Mouse (Mus musculus) CD4-positive, CD25-positive, alpha-beta regulatory T cell, adult 2 months (primary cell): ENCODE data around the gene Pigq.
A peak's percentile ranks its signal among the peaks of the same experiment; 100 is the strongest.

ENCODE experiments used
- DNase-seq: peaks from one replicate; pipeline ENCODE4 v3.0.0-alpha.2; 2012; ENCODE audit warnings: low read depth, low spot score

Gene Pigq

DNA sequence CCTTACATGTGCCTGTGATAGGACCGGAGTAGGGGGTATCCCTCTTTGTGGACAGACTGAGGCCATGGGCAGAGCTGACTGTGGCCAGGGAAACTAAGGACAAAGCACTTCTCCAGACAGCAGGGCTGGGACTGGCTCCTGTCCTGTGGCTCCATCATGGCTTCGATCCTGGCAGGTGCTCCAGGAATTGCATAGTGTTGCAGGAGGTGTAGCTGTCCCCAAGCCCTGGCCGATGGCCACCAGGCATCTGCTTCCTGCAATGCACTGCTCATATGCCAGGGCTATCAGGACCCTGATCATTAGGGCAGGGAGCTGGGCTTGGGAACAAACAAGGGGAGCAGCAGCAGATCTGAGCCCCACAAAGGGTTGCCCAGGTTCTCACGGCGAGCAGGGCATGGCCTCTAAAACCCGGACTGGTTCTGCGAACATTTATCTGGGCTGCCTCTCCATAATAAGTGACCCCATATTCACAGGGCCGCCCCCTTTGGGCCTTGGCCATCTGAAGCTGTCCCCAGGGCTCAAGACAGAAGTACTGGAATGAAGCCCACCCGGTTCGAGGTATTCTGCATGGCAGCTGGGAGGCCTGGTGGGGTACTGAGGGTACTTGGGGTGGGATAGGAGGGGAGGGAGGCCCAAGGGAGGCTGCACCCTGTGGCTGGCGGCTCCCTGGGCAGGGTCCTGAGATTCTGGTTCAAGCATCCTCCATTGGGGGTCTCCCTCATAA is 14.2 kb upstream of the Pigq start:
- no peak for DNase-seq

DNA sequence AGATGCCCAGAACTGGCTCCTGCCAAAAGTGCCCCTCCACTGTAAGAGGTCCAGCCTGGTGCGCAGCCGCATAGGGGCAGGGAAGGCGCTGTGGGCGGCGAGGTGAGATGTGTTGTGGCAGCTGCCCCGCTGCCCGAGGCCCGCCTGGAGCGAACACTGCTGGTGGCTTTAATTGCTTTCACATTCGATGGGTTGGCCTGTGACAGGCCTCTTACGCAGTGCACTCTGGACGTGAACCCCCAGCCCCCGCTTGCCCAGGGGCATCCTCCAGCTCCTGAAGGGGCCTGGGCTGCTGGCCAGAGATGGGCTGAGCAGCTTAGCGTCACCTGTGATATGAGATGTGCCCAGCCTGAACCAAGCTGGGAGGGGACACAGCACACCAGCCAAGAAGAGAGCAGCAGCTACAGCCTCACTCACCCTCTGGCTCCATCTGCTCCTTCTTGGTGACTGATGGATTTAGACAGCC is 12.9 kb upstream of the Pigq start:
- DNase-seq, result no peak

DNA sequence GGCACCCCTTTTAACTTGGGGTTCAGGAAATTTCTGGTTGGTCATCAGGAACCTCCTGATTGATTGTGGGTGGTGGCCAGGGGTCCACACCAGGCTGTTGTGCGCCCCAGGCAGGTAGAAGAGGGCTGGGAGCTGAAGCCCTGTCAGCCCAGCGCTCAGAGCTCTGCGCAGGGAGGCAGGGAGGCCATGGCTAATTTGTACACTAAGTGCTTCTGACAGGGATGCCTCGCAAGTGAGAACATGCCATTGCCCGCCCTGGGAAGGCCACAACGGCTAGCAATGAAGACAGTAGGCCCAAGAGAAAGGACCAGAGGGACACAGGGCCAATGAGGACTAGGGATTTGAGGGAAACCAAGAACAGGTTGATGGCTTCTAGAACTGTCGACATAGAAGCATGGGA is 11.9 kb upstream of the Pigq start:
- no peak for DNase-seq

DNA sequence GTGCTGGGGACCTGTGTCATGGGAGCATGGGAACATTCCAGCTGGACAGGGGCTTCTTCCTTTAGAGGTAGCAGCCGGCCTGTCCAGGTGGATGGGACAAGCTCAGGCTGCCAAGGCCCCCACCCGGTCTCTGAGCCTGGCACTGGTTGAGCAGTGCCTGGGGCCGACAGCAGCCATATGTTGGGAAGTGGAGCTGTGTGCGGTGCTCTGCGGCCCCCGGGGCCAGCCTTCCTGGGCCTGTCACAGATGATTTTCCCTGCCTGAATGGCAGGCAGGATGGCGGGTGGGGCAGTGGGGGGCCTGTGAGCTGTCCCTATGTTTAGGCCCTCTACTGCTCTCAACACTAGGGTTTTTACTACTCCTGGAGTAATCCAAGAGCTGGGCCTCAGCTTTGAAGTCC is 11.5 kb upstream of the Pigq start:
- no peak for DNase-seq

DNA sequence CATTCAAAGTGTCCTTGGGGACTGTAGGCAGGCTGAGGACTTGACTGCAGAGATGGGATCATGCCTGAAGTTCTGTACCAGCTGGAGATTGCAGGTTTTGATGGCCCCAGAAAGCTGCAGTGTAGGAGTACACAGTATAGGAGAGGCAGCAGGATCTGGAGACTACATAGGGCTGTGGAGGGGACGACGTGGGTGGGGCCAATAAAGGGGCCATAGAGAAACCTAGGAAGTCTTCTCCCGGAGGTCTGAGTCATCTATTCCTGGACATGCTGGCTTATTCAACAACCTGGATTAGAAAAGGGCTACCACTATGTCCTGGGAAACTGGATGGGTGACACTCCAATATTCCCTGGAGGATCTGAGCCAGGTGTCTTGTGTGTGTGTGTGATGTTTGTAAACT is 11.0 kb upstream of the Pigq start:
- DNase-seq, result no peak

DNA sequence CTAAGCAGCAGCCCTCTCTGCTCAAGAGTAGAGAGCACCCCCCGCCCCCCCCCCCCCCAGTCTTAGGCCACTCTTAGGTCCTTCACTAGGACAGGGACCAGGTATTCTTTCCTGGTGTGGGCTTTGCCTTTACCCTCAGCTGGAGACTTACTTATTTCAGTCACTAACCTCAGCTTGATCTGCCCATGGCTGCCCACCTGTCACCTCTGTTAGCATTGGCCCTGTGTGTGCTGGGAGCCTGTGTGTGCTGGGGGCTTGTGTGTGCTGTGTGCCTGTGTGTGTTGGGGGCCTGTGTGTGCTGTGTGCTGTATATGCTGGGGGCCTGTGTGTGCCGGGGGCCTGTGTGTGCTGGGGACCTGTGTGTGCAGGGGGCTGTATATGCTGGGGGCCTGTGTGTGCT is 9.9 kb upstream of the Pigq start:
- DNase-seq, result no peak

DNA sequence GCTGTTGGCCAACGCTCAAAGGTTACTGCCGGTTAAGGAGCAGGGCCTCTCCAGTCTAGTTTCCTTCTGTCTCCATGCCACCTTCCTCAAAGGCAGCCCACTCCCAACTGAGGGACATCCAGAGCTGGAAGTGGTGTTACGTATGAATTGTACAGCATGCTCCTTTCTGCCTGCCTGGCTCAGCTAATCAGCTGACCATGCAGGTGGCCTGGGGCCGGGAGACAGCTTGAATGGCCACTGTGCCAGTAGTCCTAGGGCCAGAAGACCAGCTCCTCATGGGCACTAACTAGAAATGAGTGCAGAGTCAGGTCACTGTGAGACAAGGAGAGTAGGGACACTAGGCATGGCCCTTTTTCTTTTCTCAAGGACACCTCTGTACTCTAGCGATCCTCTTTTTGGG is 8.4 kb upstream of the Pigq start:
- no peak for DNase-seq

DNA sequence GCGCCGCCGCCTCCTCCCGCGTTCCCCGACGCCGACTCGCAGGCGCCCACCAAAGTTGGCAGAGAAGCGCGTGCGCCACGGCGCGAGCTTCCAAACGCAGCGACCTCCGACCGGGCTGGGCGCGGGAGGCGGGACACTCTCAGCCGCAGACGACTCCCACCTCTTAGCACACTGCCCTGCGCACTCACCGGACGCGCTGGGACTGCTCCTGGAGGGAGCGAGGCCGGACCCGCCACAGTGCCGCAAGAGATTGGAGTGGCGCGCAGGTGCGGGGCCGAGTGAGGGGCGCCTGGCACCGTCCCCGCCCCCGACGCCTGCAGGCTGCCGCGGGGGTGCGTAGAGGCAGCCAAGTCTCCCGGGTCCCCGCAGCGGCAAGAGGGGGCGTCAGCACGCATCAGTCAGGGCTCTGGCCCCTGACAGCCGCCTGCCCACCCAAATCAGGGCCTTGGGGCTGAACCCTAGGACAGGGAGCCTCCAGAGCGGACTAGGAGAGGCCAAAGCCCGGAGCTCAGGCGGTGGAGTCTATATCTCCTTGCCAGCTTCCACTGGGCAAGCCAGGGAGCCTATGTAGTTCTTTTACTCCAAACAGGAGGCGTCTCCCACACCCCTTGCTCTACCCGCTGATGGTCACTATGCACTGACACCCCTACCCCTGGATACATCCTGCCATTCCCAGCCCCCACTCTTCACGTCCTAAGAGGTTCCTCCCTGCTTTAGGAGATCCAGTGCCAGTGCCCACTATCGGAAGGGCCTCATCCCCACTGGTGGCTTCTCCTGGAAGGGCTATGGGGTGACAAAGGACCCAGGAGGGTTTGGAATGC is 7.3 kb upstream of the Pigq start, which contains the start of gene A930017K11Rik:
TSS of gene A930017K11Rik (minus strand) at position 763 of the 821 bp plus-strand sequence.
- DNase-seq, result no peak

DNA sequence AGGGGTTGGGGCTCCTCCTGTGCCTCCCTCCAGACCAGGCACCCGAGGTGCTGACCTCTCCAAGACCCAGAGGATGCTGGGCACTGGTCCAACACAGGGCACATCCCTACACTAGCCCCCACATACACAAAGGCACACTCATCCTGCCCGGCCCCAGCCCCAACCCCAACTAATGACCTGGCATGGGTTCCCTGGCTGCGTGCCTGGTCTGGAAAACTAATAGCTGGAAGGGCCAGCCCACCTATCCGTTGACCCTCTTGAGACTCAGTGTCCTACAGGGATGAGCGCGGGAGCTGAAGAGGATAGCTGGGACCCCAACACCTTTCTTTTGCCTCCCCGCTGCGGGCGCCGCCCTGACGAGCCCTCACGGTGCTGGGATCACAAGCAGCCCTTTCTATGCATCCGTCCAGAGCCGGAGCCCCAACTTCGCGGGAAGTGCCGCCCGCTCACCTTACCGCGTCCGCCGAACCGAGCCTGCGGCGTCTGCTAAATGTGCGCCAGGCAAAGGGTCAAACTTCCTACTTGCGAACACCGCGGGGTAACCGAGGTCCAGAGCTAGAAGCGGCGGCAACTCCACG is 6.6 kb upstream of the Pigq start:
- no peak for DNase-seq

DNA sequence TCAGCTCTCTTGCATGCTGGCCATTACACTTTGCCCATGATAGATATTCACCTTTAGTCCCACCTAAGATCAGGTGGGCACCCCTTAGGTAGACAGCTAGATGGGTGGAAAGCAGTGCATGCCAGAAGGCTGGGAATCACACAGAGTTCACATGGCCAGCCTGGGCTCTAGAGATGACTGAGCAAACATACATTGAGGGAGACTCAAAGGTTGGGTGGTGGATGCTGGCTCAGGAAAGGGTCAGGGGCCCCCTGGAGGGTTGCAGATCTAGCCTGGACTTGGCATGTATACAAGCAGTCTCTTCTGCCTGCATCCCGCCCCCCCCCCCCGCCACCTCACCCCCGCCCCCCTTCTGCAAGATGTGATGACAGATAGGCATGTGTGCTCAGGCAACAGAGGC is 6.0 kb upstream of the Pigq start:
- DNase-seq, result no peak

DNA sequence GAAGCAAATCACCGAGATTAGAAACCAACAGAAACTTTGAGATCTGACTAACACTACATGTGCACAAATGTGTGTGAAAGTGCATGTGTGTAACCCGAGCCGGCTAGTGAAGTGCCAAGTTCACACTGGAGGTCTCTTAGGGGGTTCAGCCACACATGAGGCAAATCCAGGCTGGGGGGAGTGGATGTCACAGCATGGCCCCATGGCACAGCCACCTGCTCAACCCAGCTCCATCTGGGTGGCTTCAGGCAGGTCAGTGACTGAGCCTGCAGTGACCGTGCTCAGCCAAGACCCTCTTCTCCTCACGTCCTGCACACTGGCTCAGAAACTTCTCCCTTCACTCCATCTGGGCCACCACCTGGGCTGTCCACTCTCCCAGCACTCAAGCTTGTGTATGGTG is 5.2 kb upstream of the Pigq start:
- no peak for DNase-seq

DNA sequence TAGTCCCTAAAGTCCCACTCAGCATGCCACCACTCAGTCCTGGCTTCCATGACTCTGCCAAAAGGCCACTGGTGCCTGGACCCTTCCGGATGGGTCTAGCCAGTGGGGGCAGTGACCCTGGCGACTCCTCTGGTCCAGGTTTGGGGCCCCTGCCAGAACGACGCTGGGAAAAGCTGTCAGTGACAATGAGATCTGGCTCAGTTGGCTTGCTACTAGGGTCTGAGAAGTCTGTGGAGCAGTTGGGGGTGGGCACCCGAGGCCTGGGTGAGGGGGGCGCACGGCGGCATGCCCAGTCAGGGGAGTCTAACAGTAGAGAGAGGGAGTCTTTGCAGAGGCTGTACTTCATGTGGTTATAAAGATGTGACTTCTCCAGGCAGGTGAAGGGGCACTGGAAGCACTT is 3.3 kb upstream of the Pigq start:
- no peak for DNase-seq

DNA sequence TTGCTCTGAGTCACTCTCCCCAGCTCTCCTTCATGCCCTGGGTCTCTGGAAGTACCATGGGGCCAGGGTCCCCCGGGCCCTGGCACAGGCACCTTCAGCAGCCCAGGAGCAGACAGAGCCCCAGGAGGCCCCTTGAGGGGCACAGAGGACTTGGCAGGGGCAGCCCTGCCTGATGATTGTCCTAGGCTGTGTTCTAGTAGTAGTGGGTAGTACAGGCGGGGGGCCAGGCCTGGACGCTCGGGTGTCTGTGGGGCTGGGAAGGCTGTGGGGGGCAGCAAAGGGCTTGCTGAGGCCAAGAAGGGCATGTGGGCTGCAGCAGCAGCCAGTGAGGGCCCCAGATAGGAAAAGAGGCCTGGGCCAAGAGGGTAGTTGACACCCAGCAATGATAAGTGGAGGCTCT is 2.8 kb upstream of the Pigq start:
- DNase-seq, result no peak

DNA sequence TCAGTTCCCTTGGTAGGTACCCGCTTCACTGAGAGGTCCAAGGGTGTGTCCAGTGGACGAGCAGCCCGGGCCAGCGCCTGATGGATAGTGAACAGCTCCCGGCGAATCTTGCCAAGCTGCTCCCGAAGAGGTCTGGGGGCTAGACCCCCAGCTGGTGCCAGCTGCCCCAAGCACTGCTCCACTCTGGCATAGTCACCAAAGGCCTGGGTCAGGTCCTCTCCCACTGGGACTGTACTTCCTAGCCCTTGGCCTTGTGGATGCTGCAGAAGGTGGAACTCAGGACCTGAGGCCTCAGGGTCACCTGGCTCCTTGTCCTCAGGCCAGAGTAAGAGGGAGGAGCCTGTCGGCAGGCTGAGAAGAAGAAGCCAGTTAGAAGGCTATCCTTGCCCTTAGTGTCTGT is 2.2 kb upstream of the Pigq start:
- DNase-seq, result no peak

DNA sequence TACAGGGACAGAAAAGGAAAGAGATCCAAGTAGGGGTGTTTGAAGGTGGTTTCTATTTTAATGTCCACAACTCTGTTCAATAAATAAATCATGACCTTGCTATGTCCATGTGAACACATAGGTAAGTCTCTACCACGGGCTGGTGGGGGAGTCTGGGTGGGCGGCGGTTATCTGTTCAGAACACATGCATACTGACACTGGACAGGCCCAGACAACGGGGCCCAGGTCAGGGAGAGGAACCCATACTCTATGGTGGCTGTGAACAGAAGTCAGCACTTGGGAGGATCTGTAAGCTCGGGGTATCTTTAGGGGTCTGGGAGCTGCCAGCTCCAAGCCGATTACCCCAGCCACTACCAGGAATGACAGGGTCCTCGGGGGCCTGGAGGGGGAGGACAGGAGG is 1.6 kb upstream of the Pigq start:
- DNase-seq, result no peak

DNA sequence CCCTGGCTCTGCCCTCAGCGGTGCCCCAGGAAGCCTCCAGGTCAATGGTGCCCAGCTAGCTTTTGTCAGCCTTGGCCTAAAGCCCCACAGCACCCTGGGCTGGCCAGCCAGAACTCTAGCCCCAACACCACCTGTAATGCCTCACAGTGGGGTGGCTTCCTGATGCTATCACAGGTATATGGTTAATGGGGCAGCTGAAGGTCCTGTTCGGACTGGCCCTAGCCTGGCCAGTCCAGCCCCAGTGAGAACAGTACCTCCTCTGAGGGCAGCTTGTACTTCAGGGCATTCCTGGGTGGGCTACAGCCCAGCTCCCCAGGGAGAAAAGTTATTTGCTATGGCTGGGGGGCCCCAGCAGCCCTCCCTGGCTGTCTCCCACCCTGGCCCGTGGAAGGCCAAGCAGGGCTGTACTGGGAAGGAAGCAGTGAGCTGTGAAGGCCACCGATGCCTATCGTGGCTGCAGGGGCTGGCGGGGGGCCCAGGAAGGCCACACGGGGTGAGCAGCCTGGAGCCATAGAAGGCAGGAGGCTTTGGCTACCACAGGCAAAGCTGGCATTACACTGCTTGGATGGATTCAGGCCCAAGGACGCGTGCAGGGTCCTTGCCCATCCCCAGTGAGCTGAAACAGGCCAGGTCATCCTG is 900 bp upstream of the Pigq start:
- DNase-seq, result no peak

DNA sequence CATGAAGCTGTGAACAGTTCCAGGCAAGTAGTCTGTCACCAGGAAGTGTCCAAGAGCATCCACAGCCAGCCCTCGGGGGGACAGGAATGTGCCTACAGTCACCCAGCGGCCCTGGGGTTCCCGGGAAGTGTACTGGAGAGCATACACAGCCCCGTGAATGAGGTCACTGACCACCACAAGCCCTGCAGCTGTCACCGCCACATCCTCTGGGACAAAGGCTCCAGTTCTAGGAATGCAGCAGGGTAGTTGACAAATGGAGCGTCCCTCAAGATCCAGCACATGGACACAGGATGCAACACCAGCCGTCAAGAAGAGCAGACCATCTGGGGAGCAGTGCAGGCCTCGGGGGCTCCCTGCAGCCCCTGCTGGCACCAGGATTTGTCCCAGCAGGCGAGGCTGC is 967 bp downstream of the Pigq start:
- DNase-seq, result no peak

DNA sequence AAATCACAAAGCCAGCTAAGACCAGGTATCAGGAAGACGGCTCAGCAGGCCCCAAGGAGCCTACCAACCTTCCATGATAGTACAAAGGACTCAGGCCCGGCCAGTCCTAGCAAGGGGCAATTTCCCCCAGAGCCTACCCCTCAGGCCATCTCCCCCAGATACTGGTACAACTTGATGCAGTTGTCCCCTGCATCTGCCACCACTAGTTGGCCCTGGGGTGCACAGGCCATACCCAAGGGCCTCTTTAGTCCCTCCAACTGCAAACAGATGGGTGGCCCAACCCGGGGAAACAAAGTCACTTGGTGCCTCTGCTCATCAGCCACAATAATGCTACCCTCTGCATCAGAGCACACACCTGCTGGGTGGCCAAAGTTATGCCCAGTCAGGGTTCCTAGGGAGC is 1.5 kb downstream of the Pigq start:
- DNase-seq, result no peak

DNA sequence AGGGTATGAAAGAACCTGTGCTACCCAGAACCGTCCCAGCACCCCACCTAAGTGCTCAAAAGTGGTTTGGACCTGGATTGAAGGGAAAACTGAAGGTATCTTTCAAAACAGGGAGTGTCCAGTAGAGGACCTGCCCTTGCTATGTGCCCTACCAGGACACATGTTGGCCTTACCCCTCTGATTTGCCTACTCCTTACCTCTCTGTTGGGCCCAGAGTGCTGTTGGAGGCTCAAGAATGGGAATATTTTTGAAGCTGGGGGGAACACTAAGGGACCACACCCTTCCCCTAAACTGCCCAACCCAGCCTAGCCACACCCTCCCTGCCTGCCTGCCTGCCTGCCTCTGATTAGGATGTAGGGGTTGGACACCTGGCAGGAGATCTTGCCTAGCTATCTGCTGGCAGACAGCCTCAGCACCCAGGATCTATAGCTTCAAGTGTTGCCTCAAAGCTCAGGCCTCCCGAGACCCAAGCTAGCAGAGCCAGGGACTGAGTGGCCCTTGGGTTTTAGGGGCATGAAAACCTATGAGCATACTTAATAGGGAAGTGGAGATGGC is 2.1 kb downstream of the Pigq start:
- DNase-seq, result no peak

DNA sequence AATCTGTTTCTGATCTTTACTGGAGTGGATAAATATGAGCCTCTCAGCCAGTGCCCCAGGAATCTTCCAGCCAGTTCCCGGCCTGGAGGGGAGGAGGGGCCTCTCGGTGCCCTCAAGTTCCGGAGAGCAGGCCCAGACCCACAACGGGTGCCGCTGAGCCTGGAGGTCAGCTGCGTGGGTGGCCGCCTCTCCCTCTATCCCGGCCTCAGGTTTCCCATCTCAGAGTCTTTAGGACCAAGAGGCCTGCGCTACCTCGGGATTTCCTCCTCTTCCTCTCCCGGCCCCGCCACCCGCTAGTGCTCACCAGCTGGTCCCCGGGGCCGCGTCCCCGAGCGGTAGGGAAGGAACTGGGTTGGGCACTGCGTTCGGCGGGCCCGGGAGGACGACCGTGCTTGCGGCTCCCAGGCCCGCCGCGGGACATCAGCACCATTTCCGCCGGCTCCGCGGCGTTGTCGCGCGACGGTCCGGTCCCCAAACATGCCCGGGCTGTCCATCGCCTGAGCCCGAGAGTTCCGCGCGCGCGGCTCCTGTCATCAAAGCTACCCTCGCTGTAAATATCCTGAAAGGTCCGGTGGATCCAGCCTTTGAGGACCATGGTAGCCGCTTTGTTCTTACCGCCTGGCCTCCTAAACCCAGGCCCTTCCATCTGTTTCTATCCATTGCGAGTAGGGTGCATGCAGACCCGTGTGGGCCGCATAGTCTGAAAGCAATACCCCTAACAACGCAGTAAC is 3.1 kb downstream of the Pigq start:
- DNase-seq, result peak; percentile 84

DNA sequence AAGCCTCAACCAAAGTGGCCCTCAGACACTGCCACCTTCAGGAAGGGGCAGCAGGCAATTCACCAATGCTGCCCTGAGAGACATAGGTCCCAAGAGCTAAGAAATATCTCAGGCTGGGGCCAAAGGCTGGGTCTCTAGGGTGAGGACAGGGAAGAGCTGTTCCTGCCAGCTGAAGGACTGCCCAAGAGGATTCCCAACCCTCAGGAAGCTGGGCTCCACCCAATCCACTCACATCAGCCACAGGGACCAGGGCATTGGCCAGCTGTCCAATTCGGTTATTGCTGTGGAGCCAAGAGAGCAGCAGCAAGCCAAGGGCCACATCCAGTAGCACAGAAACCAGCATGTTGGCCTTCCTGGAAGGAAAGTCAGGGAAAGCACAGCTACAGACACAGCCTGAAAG is 10.2 kb downstream of the Pigq start:
- DNase-seq, result no peak
